Mouse (Mus musculus) limb, embryonic 13.5 days (tissue): ENCODE results near the gene Lrrc52. TPM values are rescaled to one million over a fixed set of nuclear protein-coding genes. Genes with fewer than 3 reads are reported as not detected.

ENCODE experiments used
- ATAC-seq: fragments of 200-750 bp; cut with Nextera tagmentation; 2 replicates; pipeline ENCODE4 v1.8.0; 2017; ENCODE audit warnings: low read depth, moderate number of reproducible peaks, moderate TSS enrichment; ENCODE audit not compliant: low FRiP score
- H3K27ac ChIP-seq: fragments of 300-500 bp; sonication (generic); 2 replicates; pipeline ENCODE4 v1.5.1; 2015; ENCODE audit warnings: inconsistent platforms, mild to moderate bottlenecking, moderate library complexity
- H3K27me3 ChIP-seq: fragments of 300-500 bp; sonication (generic); 2 replicates; pipeline ENCODE4 v1.6.1; 2015; ENCODE audit warnings: mild to moderate bottlenecking, inconsistent platforms
- H3K36me3 ChIP-seq: fragments of 300-500 bp; sonication (generic); 2 replicates; pipeline ENCODE4 v1.6.1; 2015; ENCODE audit warnings: inconsistent platforms, mild to moderate bottlenecking, moderate library complexity
- H3K4me1 ChIP-seq: fragments of 300-500 bp; sonication (generic); 2 replicates; pipeline ENCODE4 v1.6.1; 2015; ENCODE audit warnings: inconsistent platforms
- H3K4me2 ChIP-seq: fragments of 300-500 bp; sonication (generic); replicated peaks from 2 replicates; pipeline ENCODE4 v1.6.1; 2015; ENCODE audit warnings: inconsistent platforms, mild to moderate bottlenecking, moderate library complexity
- H3K4me3 ChIP-seq: fragments of 300-500 bp; sonication (generic); 2 replicates; pipeline ENCODE4 v1.5.1; 2015; ENCODE audit warnings: moderate library complexity, mild to moderate bottlenecking, inconsistent platforms
- H3K9ac ChIP-seq: fragments of 300-500 bp; sonication (generic); 2 replicates; pipeline ENCODE4 v1.6.1; 2015; ENCODE audit warnings: mild to moderate bottlenecking, inconsistent platforms
- H3K9me3 ChIP-seq: fragments of 300-500 bp; sonication (generic); 2 replicates; pipeline ENCODE4 v1.6.1; 2016; ENCODE audit warnings: inconsistent platforms
- WGBS: fragments of 180-500 bp; shearing (Covaris S2); methylation state at CpG from one replicate; pipeline ENCODE4 v1.1.7; 2015; 5-methylcytosine and 5-hydroxymethylcytosine counted together
- polyA plus RNA-seq: library from polyadenylated mRNA; unstranded; fragments of >200 nt; fragmentation: Nextera tagmentation; extraction: Ambion mirVana; gene quantifications from 2 replicates; pipeline ENCODE4 v1.2.1, GENCODE M21; 2015

Lrrc52 gene
- polyA plus RNA-seq, 1 experiment from 2014 or later, result 0.17 TPM

DNA sequence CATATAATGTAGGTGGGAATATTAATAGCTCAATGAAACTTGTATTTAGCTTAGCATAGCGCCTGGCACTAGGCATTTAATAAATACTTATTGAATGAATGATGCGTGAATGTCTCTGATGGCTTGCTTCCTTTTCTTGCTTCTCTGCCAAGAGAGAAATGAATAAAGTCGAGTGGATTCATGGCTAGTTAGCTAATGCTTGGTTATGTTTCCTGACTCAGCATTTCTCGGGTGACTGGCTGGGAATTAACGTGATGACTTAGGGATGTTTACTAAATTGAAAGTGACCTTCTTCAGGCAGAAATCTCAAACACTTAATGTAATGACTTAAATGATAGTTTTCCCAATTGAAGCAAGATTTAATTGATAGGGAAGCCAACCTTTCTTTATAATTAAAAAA, 1.3 kb upstream of the Lrrc52 start:
- 69% methylated on average over 5 of the region's 5 CpGs for WGBS
- no peak for ATAC-seq

DNA sequence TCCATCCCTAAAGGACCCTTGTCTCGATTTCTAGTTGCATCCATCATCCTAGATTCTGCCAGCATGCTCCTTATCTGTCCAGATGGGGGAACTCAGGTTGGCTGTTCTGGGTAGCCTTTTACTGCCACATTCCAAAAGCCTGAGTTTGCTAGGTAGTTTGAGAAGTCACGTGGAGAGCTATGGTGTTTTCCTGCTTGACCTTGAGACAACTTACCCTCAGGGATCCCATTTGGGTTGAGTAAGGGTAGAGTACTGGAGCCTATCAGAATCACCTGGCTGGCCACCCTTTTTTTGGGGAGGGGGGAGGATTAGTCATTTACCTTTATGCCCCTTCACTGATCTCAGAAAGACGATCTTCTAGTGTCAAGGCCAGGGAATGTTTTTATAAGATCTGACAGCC, 9.3 kb downstream of the Lrrc52 start:
- no peak overlapping the region for H3K4me3 ChIP-seq
- ATAC-seq, result no peak
- H3K27me3 ChIP-seq, result peaks cover 14% of the 10 kb centered on the region
- H3K27ac ChIP-seq, result no peak overlapping the region
- no peak overlapping the region for H3K9ac ChIP-seq
- no peak overlapping the region for H3K4me2 ChIP-seq
- no peaks in the 10 kb centered on the region for H3K4me1 ChIP-seq
- WGBS, result 71% methylated on average over 3 of the region's 3 CpGs
- H3K9me3 ChIP-seq, result no peaks in the 10 kb centered on the region
- H3K36me3 ChIP-seq, result no peaks in the 10 kb centered on the region

More for the DNA sequence above, 1.3 kb upstream of the Lrrc52 start:
- Histone ChIP-seq H3K27me3 (0 out of 2 replicates have a peak, but pooled peaks cover 5% of the 10 kb centered on the region), H3K9ac (no peak overlapping the region), H3K4me3 (no peak overlapping the region), H3K36me3 (no peaks in the 10 kb centered on the region), H3K27ac (no peak overlapping the region), H3K4me1 (peaks cover 8% of the 10 kb centered on the region), H3K9me3 (no peaks in the 10 kb centered on the region), H3K4me2 (no peak overlapping the region)

DNA sequence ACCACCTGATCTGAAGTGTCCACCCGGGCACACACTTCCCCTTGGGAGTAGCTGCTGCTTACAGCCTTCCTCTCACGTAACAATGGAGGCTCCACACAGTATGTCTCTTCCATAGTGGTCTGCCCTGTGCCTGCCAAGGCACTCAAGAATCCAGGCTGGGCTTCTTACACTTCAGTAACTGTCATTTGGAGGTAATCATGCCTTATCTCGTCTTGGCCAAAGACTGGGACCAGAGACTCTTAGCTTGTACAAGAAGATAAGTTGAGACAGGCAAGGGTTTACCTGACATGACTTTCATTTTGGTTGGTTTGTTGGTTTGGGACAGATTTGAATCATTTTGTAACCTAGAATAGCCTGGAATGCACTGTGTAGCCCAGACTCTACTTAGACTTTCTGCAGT, 13.5 kb downstream of the Lrrc52 start:
- Histone ChIP-seq H3K4me3 (no peak overlapping the region), H3K27me3 (peaks cover 28% of the 10 kb centered on the region), H3K4me1 (no peaks in the 10 kb centered on the region), H3K27ac (no peak overlapping the region), H3K4me2 (no peak overlapping the region), H3K9ac (no peak overlapping the region), H3K9me3 (no peaks in the 10 kb centered on the region), H3K36me3 (no peaks in the 10 kb centered on the region)
- WGBS, result 81% methylated on average over 3 of the region's 3 CpGs
- ATAC-seq, result no peak

DNA sequence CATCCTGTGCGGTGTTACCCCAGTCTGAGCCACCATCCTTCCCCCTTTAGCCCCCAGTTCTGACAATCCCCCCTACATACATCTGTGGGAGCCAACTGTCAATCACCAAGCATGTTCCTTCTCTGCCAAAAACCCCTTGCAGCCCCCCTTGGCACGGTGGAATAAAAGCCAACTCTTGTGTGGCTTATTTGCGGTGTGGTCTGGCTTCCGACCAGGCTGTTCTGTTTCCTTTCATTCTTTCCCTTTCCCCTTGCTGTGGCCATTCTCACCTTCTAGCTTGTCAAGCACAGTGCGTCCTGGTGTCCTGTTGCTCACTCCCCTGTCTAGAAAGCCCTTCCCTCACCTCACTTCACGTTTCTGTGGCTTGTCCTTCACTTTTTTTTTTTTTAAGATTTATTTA, 14.1 kb downstream of the Lrrc52 start:
- Histone ChIP-seq H3K4me1 (no peaks in the 10 kb centered on the region), H3K27me3 (peaks cover 34% of the 10 kb centered on the region), H3K4me3 (no peak overlapping the region), H3K9me3 (no peaks in the 10 kb centered on the region), H3K4me2 (no peak overlapping the region), H3K9ac (no peak overlapping the region), H3K27ac (no peak overlapping the region), H3K36me3 (no peaks in the 10 kb centered on the region)
- WGBS, result 62% methylated on average over 6 of the region's 6 CpGs
- no peak for ATAC-seq

DNA sequence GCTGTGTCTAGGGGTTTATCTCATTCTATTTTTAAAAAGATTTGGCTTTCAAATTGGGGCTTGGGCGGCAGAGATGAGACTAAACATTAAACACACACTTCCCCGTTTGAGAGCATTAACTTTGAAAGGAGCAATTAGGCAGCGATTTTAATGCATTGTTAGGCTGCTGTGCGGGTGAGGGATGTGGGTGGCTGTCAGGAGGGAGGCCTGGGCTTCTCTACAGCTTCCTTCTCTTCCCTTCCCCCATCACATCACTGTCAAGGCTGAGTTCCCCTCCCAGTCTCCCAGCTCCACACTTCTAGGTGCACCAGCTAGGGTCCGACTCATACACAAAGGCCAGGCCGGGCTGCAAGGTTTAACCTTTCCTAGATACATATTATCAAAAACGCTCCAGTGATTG, 18.0 kb downstream of the Lrrc52 start:
- Histone ChIP-seq H3K36me3 (no peaks in the 10 kb centered on the region), H3K9ac (no peak overlapping the region), H3K4me2 (no peak overlapping the region), H3K4me3 (no peak overlapping the region), H3K27me3 (peaks cover 37% of the 10 kb centered on the region), H3K27ac (no peak overlapping the region), H3K4me1 (no peaks in the 10 kb centered on the region), H3K9me3 (no peaks in the 10 kb centered on the region)
- no peak for ATAC-seq
- 38% methylated on average over 7 of the region's 7 CpGs for whole genome bisulfite sequencing

DNA sequence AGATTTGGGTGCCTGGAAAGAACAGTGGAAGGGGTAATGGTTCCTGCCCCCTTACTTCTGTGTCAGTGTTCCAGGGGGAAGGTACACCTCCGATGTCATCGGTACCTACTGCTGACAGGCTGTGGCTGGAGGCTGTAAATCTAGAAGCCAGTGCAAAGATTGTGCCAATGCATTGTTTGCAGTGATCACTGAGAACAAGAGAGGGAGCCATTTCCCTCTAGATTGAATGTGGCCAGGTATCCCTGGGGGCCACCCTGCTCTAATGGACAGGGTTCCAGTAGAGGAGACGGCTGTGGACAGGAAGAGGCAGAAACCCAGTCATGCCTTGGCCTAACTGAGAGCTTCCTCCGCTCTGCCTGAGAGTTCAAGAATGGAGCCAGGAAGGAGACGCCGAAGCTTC, 18.5 kb downstream of the Lrrc52 start:
- ATAC-seq, result no peak
- Histone ChIP-seq H3K36me3 (no peaks in the 10 kb centered on the region), H3K4me2 (no peak overlapping the region), H3K4me1 (no peaks in the 10 kb centered on the region), H3K27ac (no peak overlapping the region), H3K9me3 (no peaks in the 10 kb centered on the region), H3K9ac (no peak overlapping the region), H3K4me3 (no peak overlapping the region), H3K27me3 (peaks cover 39% of the 10 kb centered on the region)
- 62% methylated on average over 6 of the region's 6 CpGs for WGBS

DNA sequence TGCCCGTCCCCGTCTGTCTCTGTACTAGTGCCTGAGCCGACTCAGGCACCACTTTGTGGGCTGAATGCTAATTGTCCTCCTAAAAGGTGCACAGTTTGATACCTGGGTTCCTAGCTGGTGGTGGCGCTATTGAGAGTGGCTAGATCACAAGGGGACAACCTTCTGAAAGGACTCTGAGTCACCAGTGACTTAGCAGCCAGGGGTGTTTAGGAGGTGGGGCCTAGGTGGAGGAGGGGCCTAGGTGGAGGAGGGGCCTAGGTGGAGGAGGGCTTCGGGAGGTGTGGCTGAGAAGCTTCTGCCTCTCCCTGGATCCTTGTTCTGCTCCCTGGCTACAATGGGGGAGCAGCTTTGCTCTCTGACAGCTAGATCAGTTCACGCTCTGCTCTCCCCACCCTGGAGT, 20.1 kb downstream of the Lrrc52 start:
- H3K9me3 ChIP-seq, result no peaks in the 10 kb centered on the region
- no peak overlapping the region for H3K9ac ChIP-seq
- H3K27me3 ChIP-seq, result peaks cover 50% of the 10 kb centered on the region
- no peaks in the 10 kb centered on the region for H3K4me1 ChIP-seq
- H3K36me3 ChIP-seq, result no peaks in the 10 kb centered on the region
- no peak overlapping the region for H3K4me2 ChIP-seq
- WGBS, result 86% methylated on average over 6 of the region's 6 CpGs
- no peak for ATAC-seq
- H3K4me3 ChIP-seq, result no peak overlapping the region
- H3K27ac ChIP-seq, result no peak overlapping the region

DNA sequence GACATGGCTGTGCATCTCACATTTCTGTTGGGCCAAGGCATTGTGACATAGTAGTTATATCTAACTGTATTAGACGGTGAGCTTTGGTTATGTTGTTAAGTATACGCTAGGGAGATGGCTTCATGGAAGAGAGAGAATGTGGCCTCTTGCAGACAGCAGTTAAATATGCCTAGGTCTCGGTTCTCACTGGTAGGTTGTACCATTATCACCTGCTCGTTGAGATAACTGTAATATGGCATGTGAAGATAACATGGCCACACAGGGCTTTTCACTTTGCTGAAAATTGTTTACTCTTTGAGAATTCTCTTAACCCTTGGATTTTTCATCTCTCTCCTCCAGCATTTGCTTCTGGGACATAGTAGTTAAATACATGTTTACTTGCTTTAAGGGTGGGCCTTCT, 21.4 kb downstream of the Lrrc52 start:
- no peak overlapping the region for H3K9ac ChIP-seq
- WGBS, result 86% methylated on average over 4 of the region's 4 CpGs
- H3K9me3 ChIP-seq, result no peaks in the 10 kb centered on the region
- peaks cover 58% of the 10 kb centered on the region for H3K27me3 ChIP-seq
- no peaks in the 10 kb centered on the region for H3K4me1 ChIP-seq
- H3K4me2 ChIP-seq, result no peak overlapping the region
- no peak for ATAC-seq
- no peaks in the 10 kb centered on the region for H3K36me3 ChIP-seq
- H3K27ac ChIP-seq, result no peak overlapping the region
- no peak overlapping the region for H3K4me3 ChIP-seq

DNA sequence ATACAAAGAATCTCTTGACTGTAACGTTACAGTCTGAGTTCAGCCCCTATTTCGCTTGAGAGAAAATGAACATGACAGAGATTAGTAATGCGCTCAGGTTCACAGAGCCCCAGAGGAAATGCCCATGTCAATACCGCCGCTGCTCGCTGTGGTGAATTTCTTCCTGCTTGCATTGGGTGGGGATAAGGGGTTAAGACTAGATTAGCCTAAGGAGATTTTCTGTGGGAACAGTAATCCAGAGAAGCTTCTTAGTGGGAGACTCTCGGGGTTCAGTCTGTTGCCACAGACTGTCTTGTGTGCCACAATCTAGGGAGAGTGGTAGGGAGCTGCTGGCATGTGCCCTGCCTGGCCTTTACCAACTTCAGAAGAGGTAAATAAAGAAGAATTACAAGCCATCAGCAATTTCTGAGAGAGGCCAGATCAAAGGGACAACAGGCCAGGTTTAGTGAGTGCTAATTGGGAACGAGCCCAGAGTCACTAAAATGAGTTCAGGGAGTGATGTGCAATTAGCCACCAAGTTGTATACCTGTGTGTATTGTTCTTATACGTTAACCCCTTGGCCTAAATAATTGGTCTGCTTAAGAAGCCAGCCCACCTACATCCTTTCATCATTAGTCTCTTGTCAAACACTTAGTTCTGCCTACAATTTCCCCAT, 28.2 kb downstream of the Lrrc52 start:
- no peak for ATAC-seq
- no peaks in the 10 kb centered on the region for H3K4me1 ChIP-seq
- H3K36me3 ChIP-seq, result no peaks in the 10 kb centered on the region
- H3K27ac ChIP-seq, result no peak overlapping the region
- 38% methylated on average over 9 of the region's 9 CpGs for WGBS
- H3K4me2 ChIP-seq, result no peak overlapping the region
- no peak overlapping the region for H3K4me3 ChIP-seq
- no peaks in the 10 kb centered on the region for H3K9me3 ChIP-seq
- H3K27me3 ChIP-seq, result peaks cover 79% of the 10 kb centered on the region
- H3K9ac ChIP-seq, result no peak overlapping the region

DNA sequence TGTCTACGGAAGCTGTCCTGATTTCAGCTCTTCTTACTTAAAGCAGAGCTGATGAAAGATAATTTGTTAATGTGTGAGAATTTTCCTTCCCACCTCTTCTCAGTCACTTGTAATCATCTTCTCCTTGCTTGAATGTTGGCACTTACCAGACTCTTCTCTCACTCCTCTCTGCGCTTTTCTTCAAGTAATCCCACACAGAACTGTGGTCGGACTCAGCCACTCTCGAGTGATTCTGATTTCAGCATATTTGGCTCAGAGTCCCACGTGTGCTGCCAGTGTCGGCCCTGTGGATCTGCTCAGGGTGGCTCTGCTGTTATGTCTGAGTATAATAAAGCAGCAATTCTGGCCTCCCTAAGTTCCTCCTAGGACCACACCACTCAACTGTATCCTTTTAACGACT, 29.5 kb downstream of the Lrrc52 start:
- Histone ChIP-seq H3K27me3 (peaks cover 79% of the 10 kb centered on the region), H3K9ac (no peak overlapping the region), H3K36me3 (no peaks in the 10 kb centered on the region), H3K4me3 (no peak overlapping the region), H3K4me2 (no peak overlapping the region), H3K9me3 (no peaks in the 10 kb centered on the region), H3K4me1 (no peaks in the 10 kb centered on the region), H3K27ac (no peak overlapping the region)
- no peak for ATAC-seq
- 61% methylated on average over 7 of the region's 7 CpGs for WGBS

DNA sequence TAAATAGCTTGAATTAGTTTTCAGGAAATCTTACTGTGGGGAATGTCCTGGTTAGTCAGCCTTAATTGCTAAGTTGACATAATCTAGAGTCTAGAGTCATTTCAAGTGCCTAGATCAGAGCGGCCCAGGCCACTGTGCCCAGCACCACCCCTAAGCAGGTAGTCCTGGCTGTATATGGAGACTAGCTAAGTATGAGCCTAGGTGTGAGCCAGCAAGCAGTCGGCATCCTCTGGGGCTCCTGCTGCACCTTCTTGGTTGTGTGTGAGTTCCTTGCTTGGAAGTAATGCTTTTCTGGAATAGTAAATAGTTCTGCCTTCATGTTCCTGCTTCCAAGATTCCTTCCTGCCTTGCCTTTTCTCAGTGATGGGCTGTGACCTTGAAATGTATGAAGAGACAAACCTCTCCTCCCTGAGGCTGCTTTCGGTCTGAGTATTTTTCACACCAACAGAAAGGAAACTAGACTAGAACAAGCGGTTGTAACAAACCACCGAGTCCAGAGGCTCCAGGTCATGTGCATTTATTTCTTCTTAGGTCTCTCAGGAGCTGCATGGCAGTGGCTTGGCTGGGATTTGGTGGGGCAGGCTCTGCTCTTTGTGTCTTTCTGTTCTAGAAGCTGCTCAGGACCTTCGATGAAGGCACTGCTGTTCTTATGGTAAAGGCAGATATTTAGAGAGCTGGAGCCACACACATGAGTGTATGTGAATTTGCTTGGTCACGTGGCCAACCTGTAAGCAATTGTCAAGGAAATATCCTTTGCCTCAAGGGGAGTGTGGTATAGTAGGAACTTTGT, 30.2 kb downstream of the Lrrc52 start:
- Histone ChIP-seq H3K4me2 (no peak overlapping the region), H3K4me1 (peaks cover 6% of the 10 kb centered on the region), H3K9ac (no peak overlapping the region), H3K27me3 (peaks cover 72% of the 10 kb centered on the region), H3K9me3 (no peaks in the 10 kb centered on the region), H3K36me3 (no peaks in the 10 kb centered on the region), H3K4me3 (no peak overlapping the region), H3K27ac (no peak overlapping the region)
- no peak for ATAC-seq
- WGBS, result 84% methylated on average over 7 of the region's 7 CpGs

DNA sequence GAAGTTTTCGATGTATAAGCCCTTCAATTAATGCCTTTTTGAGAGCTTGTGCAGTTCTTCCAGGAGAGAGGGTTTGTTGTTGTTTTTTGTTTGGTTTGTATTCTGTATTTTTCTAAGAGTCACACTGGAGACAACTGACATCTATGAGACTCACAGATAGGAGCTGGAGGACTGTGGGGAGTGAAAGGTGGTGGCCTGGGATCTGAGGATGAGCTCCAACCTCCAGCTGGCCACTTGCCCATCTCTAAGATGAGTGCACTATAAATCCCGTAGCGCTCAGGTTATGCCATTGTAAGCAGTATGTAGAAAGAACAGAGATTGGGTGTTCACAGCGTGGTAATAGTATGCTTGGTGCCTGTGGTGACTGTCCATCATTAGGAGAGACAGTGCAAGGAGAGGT, 31.6 kb downstream of the Lrrc52 start:
- WGBS, result 90% methylated on average over 4 of the region's 4 CpGs
- Histone ChIP-seq H3K4me3 (no peak overlapping the region), H3K9ac (no peak overlapping the region), H3K27me3 (peaks cover 68% of the 10 kb centered on the region), H3K27ac (no peak overlapping the region), H3K9me3 (no peaks in the 10 kb centered on the region), H3K36me3 (no peaks in the 10 kb centered on the region), H3K4me1 (peaks cover 15% of the 10 kb centered on the region), H3K4me2 (no peak overlapping the region)
- no peak for ATAC-seq
